In the genomic region with DNA sequence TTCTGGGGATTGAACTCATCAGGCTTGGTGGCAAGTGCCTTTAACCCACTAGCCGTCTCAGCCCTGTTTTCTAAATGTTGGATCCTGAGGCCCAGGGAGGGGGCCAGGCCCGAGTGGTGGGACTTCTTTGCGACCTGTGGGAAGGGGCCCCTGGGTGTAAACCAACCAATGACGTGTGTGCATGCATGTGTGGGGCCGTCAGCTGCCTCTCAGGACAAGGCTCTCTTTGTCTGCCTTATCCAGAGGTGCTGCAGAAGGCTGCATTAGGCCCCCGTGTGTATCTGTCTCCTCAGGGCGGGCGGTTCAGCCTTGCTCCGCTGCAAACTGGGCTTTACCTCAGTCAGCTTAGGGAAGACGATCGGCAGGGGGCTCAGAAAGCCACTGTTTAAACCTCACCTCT, we compare ENCODE assay signal across 12 mouse cellular contexts. TPM values are rescaled to one million over a fixed set of nuclear protein-coding genes. Genes with fewer than 3 reads are reported as not detected.
DNase-seq lines count a peak whose midpoint lies in the region; ATAC-seq lines count a peak whose summit lies in the region.
"Had no signal": no experiment of that assay in that cellular context is flagged by ENCODE, and none has a peak within 500 bp of the region (broad histone marks: within the 10 kb centered on the region; RNA-seq: fewer than 3 reads in every experiment).

No protein-coding gene starts in this region.

- peaks cover 26% of the 10 kb centered on the region for H3K27me3 ChIP-seq in forebrain, embryonic 10.5 days (ENCODE audit: poor library complexity, severe bottlenecking)
- H3K27me3 ChIP-seq in forebrain, embryonic 14.5 days (replicated peaks; ENCODE audit: control insufficient read depth, insufficient read depth, low read length): no peaks in the 10 kb centered on the region
- H3K27me3 ChIP-seq in hindbrain, embryonic 12.5 days: no peaks in the 10 kb centered on the region; the same call in 1 of the 2 replicates
- no peaks in the 10 kb centered on the region for H3K27me3 ChIP-seq in hindbrain, embryonic 14.5 days (ENCODE audit: control insufficient read depth, insufficient read depth, low read length)
- no peaks in the 10 kb centered on the region for H3K27me3 ChIP-seq in embryonic facial prominence, embryonic 10.5 days (replicated peaks; ENCODE audit: low read depth, poor library complexity, severe bottlenecking)
- H3K27me3 ChIP-seq in limb, embryonic 13.5 days: no peaks in the 10 kb centered on the region
- H3K27me3 ChIP-seq: heart, embryonic 15.5 days had no signal

- WGBS in forebrain, embryonic 10.5 days: 14% methylated on average over 11 of the region's 11 CpGs
- 6% methylated on average over 11 of the region's 11 CpGs for WGBS in forebrain, embryonic 14.5 days
- WGBS in hindbrain, embryonic 12.5 days: 21% methylated on average over 11 of the region's 11 CpGs
- WGBS in hindbrain, embryonic 14.5 days: 27% methylated on average over 11 of the region's 11 CpGs
- WGBS in embryonic facial prominence, embryonic 10.5 days: 11% methylated on average over 11 of the region's 11 CpGs
- WGBS in limb, embryonic 13.5 days: 22% methylated on average over 11 of the region's 11 CpGs

- no peaks in the 10 kb centered on the region for H3K9me3 ChIP-seq in forebrain, embryonic 10.5 days
- H3K9me3 ChIP-seq in forebrain, embryonic 14.5 days (replicated peaks; ENCODE audit: control insufficient read depth, low read length): no peaks in the 10 kb centered on the region
- H3K9me3 ChIP-seq in hindbrain, embryonic 12.5 days (replicated peaks): no peaks in the 10 kb centered on the region
- H3K9me3 ChIP-seq in hindbrain, embryonic 14.5 days (ENCODE audit: control insufficient read depth, low read length): no peaks in the 10 kb centered on the region
- H3K9me3 ChIP-seq in embryonic facial prominence, embryonic 10.5 days: no peaks in the 10 kb centered on the region
- H3K9me3 ChIP-seq in limb, embryonic 13.5 days: no peaks in the 10 kb centered on the region
- H3K9me3 ChIP-seq: heart, embryonic 15.5 days had no signal

- H3K27ac ChIP-seq in forebrain, embryonic 10.5 days: peak overlapping the region; percentile 77
- H3K27ac ChIP-seq in forebrain, embryonic 14.5 days (ENCODE audit: low read depth, low read length): no peak overlapping the region
- peak overlapping the region; percentile 55; the same call in 1 of the 2 replicates for H3K27ac ChIP-seq in hindbrain, embryonic 12.5 days
- H3K27ac ChIP-seq in hindbrain, embryonic 14.5 days: no peak overlapping the region
- H3K27ac ChIP-seq in embryonic facial prominence, embryonic 10.5 days (replicated peaks): peak overlapping the region; percentile 73
- H3K27ac ChIP-seq in limb, embryonic 13.5 days: peak overlapping the region; percentile 81
- H3K27ac ChIP-seq: heart, embryonic 15.5 days had no signal

- H3K36me3 ChIP-seq in forebrain, embryonic 10.5 days (replicated peaks): peaks cover 27% of the 10 kb centered on the region
- peaks cover 14% of the 10 kb centered on the region for H3K36me3 ChIP-seq in forebrain, embryonic 14.5 days (ENCODE audit: control insufficient read depth, insufficient read depth, low read length)
- peaks cover 10% of the 10 kb centered on the region for H3K36me3 ChIP-seq in hindbrain, embryonic 12.5 days
- H3K36me3 ChIP-seq in hindbrain, embryonic 14.5 days (replicated peaks; ENCODE audit: control insufficient read depth, insufficient read depth): peaks cover 8% of the 10 kb centered on the region; the same call in 1 of the 2 replicates
- H3K36me3 ChIP-seq in embryonic facial prominence, embryonic 10.5 days (replicated peaks): peaks cover 27% of the 10 kb centered on the region
- H3K36me3 ChIP-seq in limb, embryonic 13.5 days: peaks cover 21% of the 10 kb centered on the region

- peaks cover 39% of the 10 kb centered on the region for H3K4me1 ChIP-seq in forebrain, embryonic 10.5 days
- peaks cover 6% of the 10 kb centered on the region; the same call in 1 of the 2 replicates for H3K4me1 ChIP-seq in forebrain, embryonic 14.5 days (ENCODE audit: control insufficient read depth, insufficient read depth, low read length)
- H3K4me1 ChIP-seq in hindbrain, embryonic 12.5 days: peaks cover 14% of the 10 kb centered on the region
- no peaks in the 10 kb centered on the region for H3K4me1 ChIP-seq in hindbrain, embryonic 14.5 days (replicated peaks; ENCODE audit: control insufficient read depth, insufficient read depth, low read length)
- peaks cover 55% of the 10 kb centered on the region for H3K4me1 ChIP-seq in embryonic facial prominence, embryonic 10.5 days
- H3K4me1 ChIP-seq in limb, embryonic 13.5 days: peaks cover 31% of the 10 kb centered on the region

- no peak for DNase-seq in forebrain, embryonic 10.5 days (ENCODE audit: extremely low spot score, low spot score)
- DNase-seq in forebrain, embryonic 14.5 days (ENCODE audit: low spot score): no peak
- DNase-seq in hindbrain, embryonic 14.5 days (ENCODE audit: low spot score): no peak
- peak; percentile 67 for DNase-seq in embryonic facial prominence, embryonic 10.5 days (ENCODE audit: low spot score)
- no peak for DNase-seq in gastrocnemius, postnatal 36 days
- DNase-seq: adrenal gland, postnatal 25 days; kidney, adult 2 months; lung, postnatal 14 days had no signal

- no peak overlapping the region for H3K4me2 ChIP-seq in forebrain, embryonic 14.5 days (ENCODE audit: low read length)
- no peak overlapping the region for H3K4me2 ChIP-seq in hindbrain, embryonic 12.5 days (replicated peaks)
- H3K4me2 ChIP-seq in hindbrain, embryonic 14.5 days (replicated peaks): no peak overlapping the region
- H3K4me2 ChIP-seq in limb, embryonic 13.5 days (replicated peaks): peak overlapping the region; percentile 17

- H3K4me3 ChIP-seq in forebrain, embryonic 10.5 days: no peak overlapping the region
- no peak overlapping the region for H3K4me3 ChIP-seq in forebrain, embryonic 14.5 days (ENCODE audit: low read depth, low read length)
- H3K4me3 ChIP-seq in hindbrain, embryonic 12.5 days: no peak overlapping the region
- H3K4me3 ChIP-seq in hindbrain, embryonic 14.5 days (replicated peaks; ENCODE audit: low read length): no peak overlapping the region
- no peak overlapping the region for H3K4me3 ChIP-seq in embryonic facial prominence, embryonic 10.5 days
- H3K4me3 ChIP-seq in limb, embryonic 13.5 days: no peak overlapping the region
- H3K4me3 ChIP-seq: heart, embryonic 15.5 days had no signal

- H3K9ac ChIP-seq in forebrain, embryonic 14.5 days (ENCODE audit: low read length): no peak overlapping the region
- H3K9ac ChIP-seq in hindbrain, embryonic 12.5 days: no peak overlapping the region
- H3K9ac ChIP-seq in hindbrain, embryonic 14.5 days: no peak overlapping the region
- H3K9ac ChIP-seq in limb, embryonic 13.5 days: peak overlapping the region; percentile 45
- H3K9ac ChIP-seq: heart, embryonic 15.5 days had no signal

- intact Hi-C loops in gastrocnemius, postnatal 36 days (cut with DNase I): no loop called here

- no peak for ATAC-seq in forebrain, embryonic 14.5 days
- ATAC-seq in hindbrain, embryonic 12.5 days (ENCODE audit: low FRiP score): no peak
- ATAC-seq in hindbrain, embryonic 14.5 days (ENCODE audit: low FRiP score): no peak
- ATAC-seq in limb, embryonic 13.5 days (ENCODE audit: low FRiP score, low read depth): peak; percentile 49; the same call in 1 of the 2 replicates
- no peak for ATAC-seq in cerebellum, adult (ENCODE audit: insufficient number of reproducible peaks, low FRiP score, low TSS enrichment)

RNA-seq across cellular contexts. Expression of gene Mdfi, which starts 28.9 kb away (rescaled TPM):
- polyA plus RNA-seq in forebrain, embryonic 10.5 days (2016; fragmentation: Nextera tagmentation; extraction: Ambion mirVana): 13.1 and 13.2 TPM in 2 replicates
- polyA plus RNA-seq in forebrain, embryonic 14.5 days (2014; fragmentation: Nextera tagmentation; extraction: Ambion mirVana): 10.4 and 12.4 TPM in 2 replicates
- 15.0 and 20.9 TPM in 2 replicates for polyA plus RNA-seq in hindbrain, embryonic 12.5 days (2016; fragmentation: Nextera tagmentation; extraction: Ambion mirVana)
- 7.5 and 7.7 TPM in 2 replicates for polyA plus RNA-seq in hindbrain, embryonic 14.5 days (2014; fragmentation: Nextera tagmentation; extraction: Ambion mirVana)
- polyA plus RNA-seq in embryonic facial prominence, embryonic 10.5 days (2016; fragmentation: Nextera tagmentation; extraction: Ambion mirVana): 21.0 and 25.1 TPM in 2 replicates
- polyA plus RNA-seq in limb, embryonic 13.5 days (2015; fragmentation: Nextera tagmentation; extraction: Ambion mirVana): 30.9 and 33.9 TPM in 2 replicates
- under 1 TPM; 0.36 to 0.96 TPM for total RNA-seq in gastrocnemius, postnatal 36 days (2021)

Comparison
In these comparisons a context has a peak if more than half of its experiments do, and no peak if none do; other contexts are left out.
1. H3K27ac ChIP-seq: peak in forebrain, embryonic 10.5 days (single experiment), hindbrain, embryonic 12.5 days (single experiment), embryonic facial prominence, embryonic 10.5 days (single experiment) and limb, embryonic 13.5 days (single experiment); none in forebrain, embryonic 14.5 days (single experiment) and hindbrain, embryonic 14.5 days (single experiment).